In the genomic region with DNA sequence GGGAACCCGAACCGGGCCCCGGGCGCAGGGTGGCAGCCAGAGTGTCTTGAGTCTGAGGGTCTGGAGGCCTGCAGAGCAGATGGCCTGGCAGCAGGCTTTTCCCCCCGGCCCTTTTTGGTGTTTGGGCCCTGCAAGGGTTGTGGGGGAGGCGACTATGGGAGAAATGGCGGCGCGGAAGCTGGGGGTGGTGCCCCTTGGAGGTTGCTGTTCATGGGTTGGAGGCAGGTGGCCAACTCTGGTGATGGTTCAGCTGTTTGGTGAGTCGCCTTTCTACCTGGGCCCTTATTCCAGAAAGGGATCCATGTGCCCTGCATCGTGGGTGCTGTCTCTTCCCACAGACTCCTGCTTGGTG, we compare ENCODE assay signal across 8 mouse cellular contexts. TPM values are rescaled to one million over a fixed set of nuclear protein-coding genes. Genes with fewer than 3 reads are reported as not detected.
A peak's percentile ranks its signal among the peaks of the same experiment; 100 is the strongest.
DNase-seq lines count a peak whose midpoint lies in the region; ATAC-seq and TF ChIP-seq lines count a peak whose summit lies in the region.

No protein-coding gene starts in this region.

- no peaks in the 10 kb centered on the region for H3K27me3 ChIP-seq in ES-Bruce4 (ENCODE audit: control insufficient read depth, insufficient read depth, low read length, poor library complexity, severe bottlenecking)
- no peaks in the 10 kb centered on the region for H3K27me3 ChIP-seq in heart, embryonic 10.5 days (ENCODE audit: insufficient read depth, poor library complexity, severe bottlenecking)
- H3K27me3 ChIP-seq in kidney, embryonic 16.5 days (ENCODE audit: insufficient read depth, low read length): no peaks in the 10 kb centered on the region
- H3K27me3 ChIP-seq in lung, embryonic 16.5 days (ENCODE audit: control insufficient read depth, insufficient read depth, low read depth, low read length): no peaks in the 10 kb centered on the region

- H3K4me3 ChIP-seq in ES-Bruce4 (ENCODE audit: low read depth, low read length): peak overlapping the region; percentile 72
- H3K4me3 ChIP-seq in heart, embryonic 10.5 days: peak overlapping the region; percentile 73
- H3K4me3 ChIP-seq in kidney, embryonic 16.5 days (ENCODE audit: low read length): peak overlapping the region; percentile 70
- peak overlapping the region; percentile 71 for H3K4me3 ChIP-seq in lung, embryonic 16.5 days (ENCODE audit: low read length)

- H3K9me3 ChIP-seq in ES-Bruce4 (replicated peaks; ENCODE audit: control insufficient read depth, insufficient read depth, low read length, poor library complexity, severe bottlenecking): no peaks in the 10 kb centered on the region
- H3K9me3 ChIP-seq in heart, embryonic 10.5 days: no peaks in the 10 kb centered on the region
- no peaks in the 10 kb centered on the region for H3K9me3 ChIP-seq in kidney, embryonic 16.5 days (ENCODE audit: low read length)
- H3K9me3 ChIP-seq in lung, embryonic 16.5 days (ENCODE audit: control insufficient read depth, low read length): no peaks in the 10 kb centered on the region

- WGBS in heart, embryonic 10.5 days: 8% methylated on average over 11 of the region's 11 CpGs
- 25% methylated on average over 11 of the region's 11 CpGs for WGBS in kidney, embryonic 16.5 days
- 19% methylated on average over 10 of the region's 11 CpGs for whole genome bisulfite sequencing in lung, embryonic 16.5 days

- no peak for TF ChIP-seq CTCF in ES-Bruce4 (IDR thresholded peaks at IDR 0.05; ENCODE audit: low read depth, low read length)

- peak overlapping the region; percentile 57 for H3K4me2 ChIP-seq in kidney, embryonic 16.5 days (replicated peaks; ENCODE audit: low read depth, low read length)
- peak overlapping the region; percentile 46 for H3K4me2 ChIP-seq in lung, embryonic 16.5 days (ENCODE audit: low read depth, low read length)

- H3K36me3 ChIP-seq in ES-Bruce4 (ENCODE audit: control insufficient read depth, insufficient read depth, low read length, poor library complexity, severe bottlenecking): no peaks in the 10 kb centered on the region; the same call in none of the 2 replicates
- H3K36me3 ChIP-seq in heart, embryonic 10.5 days: peaks cover 26% of the 10 kb centered on the region; the same call in 1 of the 2 replicates
- 0 out of 2 replicates have a peak, but pooled peaks cover 7% of the 10 kb centered on the region for H3K36me3 ChIP-seq in kidney, embryonic 16.5 days (ENCODE audit: insufficient read depth, low read length)
- no peaks in the 10 kb centered on the region for H3K36me3 ChIP-seq in lung, embryonic 16.5 days (ENCODE audit: control insufficient read depth, insufficient read depth, low read length)

- peak; percentile 22 for DNase-seq in adrenal gland, adult 2 months
- no peak for DNase-seq in adrenal gland, adult 8-10 months
- DNase-seq in cerebellum, postnatal 14 days: peak; percentile 52 to 65
- peak; percentile 74 for DNase-seq in heart, embryonic 10.5 days (ENCODE audit: low spot score)
- DNase-seq in right cerebral cortex, adult 2 months (ENCODE audit: low spot score in 2 of 2): peak; percentile 22 to 32

- TF ChIP-seq POLR2A in ES-Bruce4 (IDR thresholded peaks at IDR 0.05; ENCODE audit: insufficient read depth, low read length): no peak

- TF ChIP-seq EP300 in ES-Bruce4 (IDR thresholded peaks at IDR 0.05; ENCODE audit: insufficient read depth, low read depth, low read length): no peak

- peak; percentile 31; the same call in 1 of the 2 replicates for ATAC-seq in kidney, embryonic 16.5 days (ENCODE audit: low FRiP score, low TSS enrichment)
- peak; percentile 37; the same call in 1 of the 2 replicates for ATAC-seq in lung, embryonic 16.5 days (ENCODE audit: low read depth)

- no peak overlapping the region for H3K27ac ChIP-seq in ES-Bruce4 (ENCODE audit: insufficient read depth, low read length)
- H3K27ac ChIP-seq in heart, embryonic 10.5 days: peak overlapping the region; percentile 90
- peak overlapping the region; percentile 76 for H3K27ac ChIP-seq in kidney, embryonic 16.5 days (ENCODE audit: low read length)
- H3K27ac ChIP-seq in lung, embryonic 16.5 days (ENCODE audit: low read length): peak overlapping the region; percentile 72

- peak overlapping the region; percentile 80 for H3K9ac ChIP-seq in ES-Bruce4 (ENCODE audit: low read depth, poor library complexity, severe bottlenecking)
- H3K9ac ChIP-seq in kidney, embryonic 16.5 days (replicated peaks; ENCODE audit: low read length): peak overlapping the region; percentile 84
- peak overlapping the region; percentile 88 for H3K9ac ChIP-seq in lung, embryonic 16.5 days (ENCODE audit: low read length)

- H3K4me1 ChIP-seq in ES-Bruce4 (ENCODE audit: control insufficient read depth, insufficient read depth, low read length): no peaks in the 10 kb centered on the region
- H3K4me1 ChIP-seq in heart, embryonic 10.5 days: no peaks in the 10 kb centered on the region
- no peaks in the 10 kb centered on the region for H3K4me1 ChIP-seq in kidney, embryonic 16.5 days (ENCODE audit: insufficient read depth, low read length)
- no peaks in the 10 kb centered on the region for H3K4me1 ChIP-seq in lung, embryonic 16.5 days (replicated peaks; ENCODE audit: control insufficient read depth, insufficient read depth, low read length)

RNA-seq across cellular contexts. Expression of gene Gprasp2, which starts 47.4 kb away (rescaled TPM):
- total RNA-seq in adrenal gland, adult 2 months (2021): 10 to 100 TPM; 21.9 to 30.6 TPM
- polyA plus RNA-seq in adrenal gland, adult 2 months (2012; rRNA removed): 10.2 and 21.5 TPM in 2 replicates
- 10 to 100 TPM; 40.4 to 62.4 (median 48.6) TPM for total RNA-seq in adrenal gland, adult 8-10 months (2022)
- 25.2 and 30.4 TPM in 2 replicates for polyA plus RNA-seq in ES-Bruce4 (2011; ENCODE audit: insufficient read depth, insufficient read length, low read depth, missing spikeins)
- polyA plus RNA-seq in heart, embryonic 10.5 days (2016; fragmentation: Nextera tagmentation; extraction: Ambion mirVana): 19.9 and 20.0 TPM in 2 replicates
- 24.6 and 26.3 TPM in 2 replicates for polyA plus RNA-seq in kidney, embryonic 16.5 days (2015; fragmentation: Nextera tagmentation; extraction: Ambion mirVana)
- polyA plus RNA-seq in lung, embryonic 16.5 days (2015; fragmentation: Nextera tagmentation; extraction: Ambion mirVana): 18.0 and 19.1 TPM in 2 replicates
